Mouse (Mus musculus): Measurements from ENCODE around the gene Mcfd2. TPM values are rescaled to one million over a fixed set of nuclear protein-coding genes. Genes with fewer than 3 reads are reported as not detected.
A peak's percentile ranks its signal among the peaks of the same experiment; 100 is the strongest.

Gene Mcfd2
- total RNA-seq, 2 experiments from 2014 or later: 22.3 to 23.2 TPM

GRCm38 (mm10) chr17:87254384-87254783 is 11.4 kb downstream of the Mcfd2 start:
- intact Hi-C loops (cut with DNase I): no loop called here
- peak; percentile 33 for DNase-seq

GRCm38 (mm10) chr17:87246103-87246502 is 19.6 kb downstream of the Mcfd2 start:
- no peak for DNase-seq
- intact Hi-C loops (cut with DNase I): loop anchor here (5.0 to 10.0 kb wide), 3 partner anchors 209 to 751 kb away; no protein-coding TSS in a partner anchor

- intact Hi-C loops (cut with DNase I): no loop called here
- DNase-seq: no peak
Observed at GRCm38 (mm10) chr17:87237826-87238225, 27.9 kb downstream of the Mcfd2 start.

GRCm38 (mm10) chr17:87236725-87237650 is 28.7 kb downstream of the Mcfd2 start:
- intact Hi-C loops (cut with DNase I): no loop called here
- DNase-seq: peak; percentile 31

- DNase-seq: no peak
- intact Hi-C loops (cut with DNase I): no loop called here
Observed at GRCm38 (mm10) chr17:87235019-87235418, 30.7 kb downstream of the Mcfd2 start.

GRCm38 (mm10) chr17:87227878-87228277 is 37.9 kb downstream of the Mcfd2 start:
- intact Hi-C loops (cut with DNase I): no loop called here
- no peak for DNase-seq

GRCm38 (mm10) chr17:87226079-87226640 is 39.6 kb downstream of the Mcfd2 start:
- no peak for DNase-seq
- intact Hi-C loops (cut with DNase I): no loop called here

- no peak for DNase-seq
- intact Hi-C loops (cut with DNase I): no loop called here
Observed at GRCm38 (mm10) chr17:87225384-87225783, 40.4 kb downstream of the Mcfd2 start.

GRCm38 (mm10) chr17:87224461-87224860 is 41.3 kb downstream of the Mcfd2 start:
- intact Hi-C loops (cut with DNase I): no loop called here
- DNase-seq: no peak

GRCm38 (mm10) chr17:87219456-87219855 is 46.3 kb downstream of the Mcfd2 start:
- intact Hi-C loops (cut with DNase I): no loop called here

GRCm38 (mm10) chr17:87214523-87214922 is 51.2 kb downstream of the Mcfd2 start:
- DNase-seq: no peak
- intact Hi-C loops (cut with DNase I): no loop called here

More at GRCm38 (mm10) chr17:87219456-87219855, 46.3 kb downstream of the Mcfd2 start:
- DNase-seq: no peak

- DNase-seq: no peak
- intact Hi-C loops (cut with DNase I): no loop called here
Observed at GRCm38 (mm10) chr17:87210525-87210924, 55.2 kb downstream of the Mcfd2 start.

GRCm38 (mm10) chr17:87206885-87207284 is 58.9 kb downstream of the Mcfd2 start:
- intact Hi-C loops (cut with DNase I): no loop called here
- no peak for DNase-seq

Other genes with a start within 250 kb of the Mcfd2 start
- gene Pigf, start 240.5 kb downstream of the Mcfd2 start, total RNA-seq (2021): 10 to 100 TPM; 17.3 to 18.0 TPM
- gene Cript, start 240.4 kb downstream of the Mcfd2 start, total RNA-seq (2021): 10 to 100 TPM; 65.7 to 68.1 TPM
- 10 to 100 TPM; 47.1 to 48.2 TPM for gene Socs5, start 158.3 kb downstream of the Mcfd2 start, total RNA-seq (2021)
- 1 to 10 TPM; 7.7 to 8.7 TPM for gene Ttc7, start 17.0 kb upstream of the Mcfd2 start, total RNA-seq (2021)
- not detected for gene Stpg4, start 161.8 kb upstream of the Mcfd2 start, total RNA-seq (2021)
- gene Calm2, start 181.0 kb upstream of the Mcfd2 start, total RNA-seq (2021): 1,000 to 10,000 TPM; 1,837 to 1,937 TPM

Data from left cerebral cortex, postnatal 4 days (tissue).